Mouse (Mus musculus) limb, embryonic 14.5 days (tissue): Measurements from ENCODE around the gene Smco1. TPM values are rescaled to one million over a fixed set of nuclear protein-coding genes. Genes with fewer than 3 reads are reported as not detected.

ENCODE experiments used
- ATAC-seq: fragments of 200-750 bp; cut with Nextera tagmentation; 2 replicates; pipeline ENCODE4 v1.8.0; 2017; ENCODE audit warnings: low read depth, moderate number of reproducible peaks, moderate TSS enrichment; ENCODE audit not compliant: low FRiP score
- DNase-seq: peaks from one replicate; pipeline ENCODE4 v3.0.0-alpha.2; 2015; ENCODE audit warnings: low spot score
- H3K27ac ChIP-seq: fragments of 300-500 bp; sonication (generic); replicated peaks from 2 replicates; pipeline ENCODE4 v1.5.1; 2014; ENCODE audit warnings: low read depth, mild to moderate bottlenecking, low read length, moderate library complexity, mixed read lengths
- H3K27me3 ChIP-seq: fragments of 300-500 bp; sonication (generic); 2 replicates; pipeline ENCODE4 v1.6.1; 2014; ENCODE audit warnings: low read length, mixed read lengths; ENCODE audit not compliant: control insufficient read depth, insufficient read depth
- H3K36me3 ChIP-seq: fragments of 300-500 bp; sonication (generic); 2 replicates; pipeline ENCODE4 v1.6.1; 2014; ENCODE audit warnings: mild to moderate bottlenecking, low read length, moderate library complexity, mixed read lengths; ENCODE audit not compliant: control insufficient read depth, insufficient read depth
- H3K4me1 ChIP-seq: fragments of 300-500 bp; sonication (generic); 2 replicates; pipeline ENCODE4 v1.6.1; 2014; ENCODE audit warnings: antibody characterized with exemption, low read length, mixed read lengths; ENCODE audit not compliant: control insufficient read depth, insufficient read depth
- H3K4me2 ChIP-seq: fragments of 300-500 bp; sonication (generic); replicated peaks from 2 replicates; pipeline ENCODE4 v1.6.1; 2014; ENCODE audit warnings: low read depth, mild to moderate bottlenecking, low read length, moderate library complexity; ENCODE audit not compliant: severe bottlenecking
- H3K4me3 ChIP-seq: fragments of 300-500 bp; sonication (generic); replicated peaks from 2 replicates; pipeline ENCODE4 v1.5.1; 2014; ENCODE audit warnings: low read length
- H3K9ac ChIP-seq: fragments of 300-500 bp; sonication (generic); 2 replicates; pipeline ENCODE4 v1.6.1; 2014; ENCODE audit warnings: mild to moderate bottlenecking, low read depth, low read length, moderate library complexity; ENCODE audit not compliant: severe bottlenecking
- H3K9me3 ChIP-seq: fragments of 300-500 bp; sonication (generic); 2 replicates; pipeline ENCODE4 v1.6.1; 2016; ENCODE audit warnings: low read length; ENCODE audit not compliant: control insufficient read depth
- POLR2A ChIP-seq: fragments of 200-500 bp; IDR thresholded peaks from 2 replicates; pipeline ENCODE4 v1.8.0; 2012; ENCODE audit warnings: inconsistent platforms, mild to moderate bottlenecking, moderate library complexity, borderline replicate concordance; ENCODE audit not compliant: insufficient read depth, insufficient read length; ENCODE audit errors: extremely low read depth
- WGBS: fragments of 180-500 bp; shearing (Covaris S2); extraction: QIAGEN DNeasy Blood & Tissue Kit; methylation state at CpG from one replicate; pipeline ENCODE4 v1.1.7; 2014; 5-methylcytosine and 5-hydroxymethylcytosine counted together
- polyA plus RNA-seq, 2 experiments: library from polyadenylated mRNA; depleted of rRNA in 1 of 2; stranded (reverse) in 1 of 2; unstranded in 1 of 2; fragments of >200 nt; fragmentation: Nextera tagmentation in 1 of 2; extraction: Ambion mirVana in 1 of 2; gene quantifications; 2 replicates each; pipeline versions ENCODE4 v1.2.1 to v1.2.3; 2012 to 2014

The Smco1 gene
- polyA plus RNA-seq, 2 experiments: not detected

DNA sequence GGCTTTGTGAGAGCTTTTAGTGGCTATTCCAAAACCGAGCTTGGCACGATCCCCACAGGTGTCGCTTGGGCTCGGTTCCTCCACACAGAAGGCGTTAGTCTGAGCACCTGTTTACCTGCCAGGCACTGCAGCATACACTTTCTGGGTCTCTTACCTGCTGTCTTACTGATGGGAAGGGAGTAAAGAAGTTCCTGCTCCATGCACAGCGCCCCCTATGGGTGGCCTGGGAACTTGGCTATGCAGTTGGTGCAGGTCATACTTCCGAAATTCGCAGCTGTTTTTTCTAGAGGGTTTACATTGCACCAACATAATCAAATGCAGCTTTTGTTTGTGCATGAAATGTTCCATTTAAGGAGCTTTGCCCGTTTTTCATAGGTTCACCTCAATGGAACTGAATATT is 2.1 kb downstream of the Smco1 start:
- no peaks in the 10 kb centered on the region for H3K27me3 ChIP-seq
- H3K36me3 ChIP-seq: no peaks in the 10 kb centered on the region
- no peaks in the 10 kb centered on the region for H3K9me3 ChIP-seq
- no peak overlapping the region for H3K4me3 ChIP-seq
- H3K4me2 ChIP-seq: no peak overlapping the region
- H3K9ac ChIP-seq: no peak overlapping the region
- TF ChIP-seq POLR2A: no peak
- WGBS: 49% methylated on average over 9 of the region's 9 CpGs
- no peak for ATAC-seq
- DNase-seq: no peak
- peaks cover 1% of the 10 kb centered on the region; the same call in 1 of the 2 replicates for H3K4me1 ChIP-seq
- no peak overlapping the region for H3K27ac ChIP-seq

DNA sequence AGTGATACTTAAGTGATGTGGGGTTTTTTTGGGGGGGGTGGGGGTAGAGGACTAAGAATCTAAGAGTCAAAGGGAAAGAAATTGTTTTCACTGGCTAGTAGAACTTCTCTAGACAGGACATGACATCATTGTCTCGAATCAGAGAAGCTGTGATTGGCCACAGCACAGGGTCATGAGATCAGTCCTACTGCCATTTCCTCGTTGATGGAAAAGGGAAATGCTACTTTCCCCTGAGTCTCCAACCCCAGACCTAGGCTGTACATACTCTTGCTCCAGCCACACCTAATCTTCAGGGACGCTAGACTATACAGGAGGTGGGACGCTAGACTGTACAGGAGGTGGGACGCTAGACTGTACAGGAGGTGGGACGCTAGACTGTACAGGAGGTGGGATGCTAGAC is 3.8 kb downstream of the Smco1 start:
- no peak for ATAC-seq
- Histone ChIP-seq H3K4me2 (no peak overlapping the region), H3K27ac (no peak overlapping the region), H3K4me1 (peaks cover 8% of the 10 kb centered on the region), H3K9me3 (no peaks in the 10 kb centered on the region), H3K36me3 (peaks cover 3% of the 10 kb centered on the region), H3K9ac (no peak overlapping the region), H3K27me3 (no peaks in the 10 kb centered on the region), H3K4me3 (no peak overlapping the region)
- no peak for TF ChIP-seq POLR2A
- WGBS: 91% methylated on average over 6 of the region's 6 CpGs
- DNase-seq: no peak

DNA sequence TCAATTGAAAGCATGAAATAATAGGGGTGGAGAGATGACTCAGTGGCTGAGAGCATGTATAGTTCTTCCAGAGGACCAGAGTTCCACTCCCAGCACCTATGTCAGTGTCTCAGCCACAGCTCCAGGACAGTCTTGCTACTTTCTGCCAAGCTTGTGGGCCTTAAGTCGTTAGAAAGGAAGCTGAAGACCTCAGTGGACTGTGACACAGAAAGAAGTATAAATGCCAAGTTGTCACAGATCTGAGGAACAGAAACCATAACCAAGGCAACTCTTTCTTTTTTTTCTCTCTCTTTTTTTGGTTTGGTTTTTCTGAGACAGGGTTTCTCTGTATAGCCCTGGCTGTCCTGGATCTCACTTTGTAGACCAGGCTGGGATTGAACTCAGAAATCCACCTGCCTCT is 4.6 kb downstream of the Smco1 start:
- Histone ChIP-seq H3K9ac (no peak overlapping the region), H3K4me2 (no peak overlapping the region), H3K9me3 (no peaks in the 10 kb centered on the region), H3K4me3 (no peak overlapping the region), H3K4me1 (peaks cover 8% of the 10 kb centered on the region), H3K27me3 (no peaks in the 10 kb centered on the region), H3K27ac (no peak overlapping the region), H3K36me3 (peaks cover 7% of the 10 kb centered on the region)
- ATAC-seq (no peak), DNase-seq (no peak)
- WGBS: 68% methylated on average over 1 of the region's 1 CpGs
- no peak for TF ChIP-seq POLR2A

DNA sequence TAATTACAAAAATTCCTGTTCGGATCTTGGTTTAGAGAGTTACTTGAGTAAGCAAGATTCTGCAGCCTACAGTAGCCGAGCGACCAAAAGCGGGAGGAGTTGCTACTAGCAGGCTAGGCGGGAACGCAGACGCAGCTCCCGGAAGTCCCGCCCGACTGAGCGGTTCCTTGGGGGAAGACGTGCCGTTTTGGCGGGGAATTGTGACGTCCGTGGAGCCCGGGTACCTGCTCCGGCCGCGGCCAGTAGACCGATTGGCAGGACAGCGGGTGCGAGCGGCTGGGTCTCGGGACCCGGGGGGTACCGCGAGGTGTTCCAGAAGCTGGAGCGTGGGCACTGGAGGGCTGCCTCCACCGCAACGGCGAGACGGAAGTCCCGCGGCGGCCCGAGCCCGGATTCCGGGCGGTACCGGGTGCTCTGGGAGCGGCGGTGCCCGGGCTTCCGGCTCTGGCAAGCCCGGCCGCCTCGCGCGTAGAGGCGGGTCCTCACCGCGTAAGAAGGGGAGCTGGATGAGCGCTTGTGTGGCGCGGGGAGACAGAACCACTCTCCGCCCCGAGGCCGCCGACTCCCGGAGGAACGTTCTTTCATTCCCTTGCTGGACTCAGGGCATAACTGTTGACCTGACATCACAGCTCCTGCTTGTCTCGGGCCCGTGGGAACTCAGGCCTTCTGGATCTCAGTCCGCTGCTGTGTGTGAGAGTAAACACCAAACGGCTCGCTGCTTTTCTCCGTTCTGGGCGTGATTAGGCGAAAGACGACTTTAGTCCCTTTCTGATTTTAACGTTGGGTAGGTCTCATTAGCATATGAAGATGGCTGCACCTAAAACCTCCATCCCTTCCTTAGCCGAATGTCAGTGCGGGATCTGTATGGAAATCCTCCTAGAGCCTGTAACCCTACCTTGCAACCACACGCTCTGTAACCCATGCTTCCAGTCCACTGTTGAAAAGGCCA is 6.3 kb downstream of the Smco1 start, which contains the start of gene Rnf168:
TSS of gene Rnf168 (plus strand) at position 152 of the 949 bp plus-strand sequence.
- TF ChIP-seq POLR2A: peak; percentile 84; the same call in 1 of the 2 replicates
- no peaks in the 10 kb centered on the region for H3K9me3 ChIP-seq
- peak; percentile 93 for DNase-seq
- H3K36me3 ChIP-seq: peaks cover 12% of the 10 kb centered on the region
- peak within 1 kb of the TSS; percentile 68 for H3K4me2 ChIP-seq
- H3K4me1 ChIP-seq: peaks cover 8% of the 10 kb centered on the region
- ATAC-seq: peak; percentile 93
- H3K9ac ChIP-seq: peak within 1 kb of the TSS; percentile 93
- WGBS: under 1% methylated on average over 70 of the region's 75 CpGs
- peak within 1 kb of the TSS; percentile 82 for H3K4me3 ChIP-seq
- H3K27ac ChIP-seq: peak within 1 kb of the TSS; percentile 96
- H3K27me3 ChIP-seq: no peaks in the 10 kb centered on the region

DNA sequence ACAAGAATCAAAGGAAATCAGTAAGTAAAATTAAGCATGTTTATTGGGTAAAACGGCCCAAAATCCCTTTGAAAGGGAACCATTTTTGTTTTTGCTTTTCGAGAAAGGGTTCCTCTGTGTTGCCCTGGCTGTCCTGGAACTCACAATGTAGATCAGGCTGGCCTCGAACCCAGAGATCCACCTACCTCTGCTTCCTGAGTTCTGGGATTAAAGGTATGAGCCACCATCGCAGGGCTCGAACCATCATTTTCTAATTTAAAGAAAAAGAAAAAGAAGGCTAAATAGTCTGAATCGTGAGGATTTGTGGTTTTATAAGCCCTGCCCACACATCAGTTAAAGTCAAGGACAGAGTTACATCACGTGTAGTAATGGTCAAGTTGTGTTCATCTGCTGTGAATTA is 7.1 kb downstream of the Smco1 start:
- Histone ChIP-seq H3K36me3 (peaks cover 19% of the 10 kb centered on the region), H3K27ac (peak overlapping the region; percentile 96; the same call in 1 of the 2 replicates), H3K4me2 (peak overlapping the region; percentile 68), H3K4me3 (peak overlapping the region; percentile 82), H3K9ac (peak overlapping the region; percentile 93), H3K4me1 (peaks cover 8% of the 10 kb centered on the region), H3K9me3 (no peaks in the 10 kb centered on the region), H3K27me3 (no peaks in the 10 kb centered on the region)
- DNase-seq (no peak), ATAC-seq (no peak)
- TF ChIP-seq POLR2A: no peak
- WGBS: 47% methylated on average over 7 of the region's 7 CpGs
